Mouse (Mus musculus) ES-Bruce4 (cell line): ENCODE measurements at regions not wholly inside any gene's neighbourhood (a gene's known extent, or its start where the extent isn't known, plus 50 kb on each side); places are given as distances from the start of the nearest gene placed in this dataset.

Experiments used
- CTCF ChIP-seq: IDR thresholded peaks from one replicate; pipeline ENCODE4 v1.8.1; 2011; ENCODE audit warnings: low read depth, low read length
- EP300 ChIP-seq: IDR thresholded peaks from 2 replicates; pipeline ENCODE4 v1.6.1; 2011; ENCODE audit warnings: low read depth, low read length; ENCODE audit not compliant: insufficient read depth

DNA sequence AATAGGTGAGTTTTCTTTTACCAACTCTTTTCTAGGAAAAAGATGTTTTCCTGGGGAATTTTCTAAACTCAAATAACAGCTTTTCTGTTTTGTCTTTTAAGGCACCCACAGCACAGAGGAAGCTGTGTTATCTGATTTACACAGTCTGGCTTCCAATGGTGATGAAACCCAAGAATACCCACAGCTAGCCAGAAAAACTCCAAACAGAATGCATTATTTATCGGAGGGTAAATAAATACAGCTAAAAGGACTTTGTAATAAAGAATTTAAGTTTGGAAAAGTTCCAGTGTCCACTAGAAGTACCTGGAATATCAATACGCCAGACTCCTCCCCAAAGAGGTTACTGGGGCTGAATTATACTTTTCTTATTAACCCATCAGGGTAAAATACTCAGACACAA is 123.7 kb downstream of the Car2 start:
- TF ChIP-seq CTCF (no peak), EP300 (no peak)
